In the genomic region with DNA sequence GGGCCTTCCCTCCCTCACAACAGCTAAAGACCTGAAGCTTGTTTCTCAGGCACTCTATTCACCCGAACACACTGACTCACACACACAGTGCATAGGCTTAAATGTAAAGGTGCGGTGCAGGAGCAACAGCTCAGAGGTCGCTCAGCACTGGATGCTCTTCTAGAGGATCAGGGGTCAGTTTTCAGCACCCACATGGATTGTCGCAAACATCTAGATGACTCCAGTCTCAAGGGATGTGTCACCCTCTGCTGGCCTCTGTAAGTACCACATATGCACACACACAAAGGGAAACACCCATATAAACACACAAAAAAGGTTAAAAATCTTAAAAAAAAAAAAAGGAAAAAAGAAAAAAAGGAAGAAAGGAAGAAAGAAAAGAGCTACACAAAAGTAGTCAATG, we compare ENCODE assay signal across 24 mouse cellular contexts. TPM values are rescaled to one million over a fixed set of nuclear protein-coding genes. Genes with fewer than 3 reads are reported as not detected.
DNase-seq lines count a peak whose midpoint lies in the region; ATAC-seq and TF ChIP-seq lines count a peak whose summit lies in the region.
"Had no signal": no experiment of that assay in that cellular context is flagged by ENCODE, and none has a peak within 500 bp of the region (broad histone marks: within the 10 kb centered on the region; RNA-seq: fewer than 3 reads in every experiment).

No protein-coding gene starts in this region.

- intact Hi-C loops in heart, adult 2 months (cut with DNase I) = no loop called here
- intact Hi-C loops in heart, postnatal 36 days (cut with DNase I) = no loop called here

- no peak for TF ChIP-seq EP300 in heart, adult 2 months (IDR thresholded peaks at IDR 0.05; ENCODE audit: insufficient read depth, low read depth, low read length)

- 0 out of 2 replicates have a peak, but pooled peaks have one; percentile 9 for ATAC-seq in lung, embryonic 14.5 days (ENCODE audit: insufficient read depth)
- ATAC-seq in frontal cortex, adult (ENCODE audit: low TSS enrichment) = no peak
- ATAC-seq: forebrain, embryonic 13.5 days; forebrain, postnatal 0 days; hindbrain, embryonic 16.5 days; inflammation-experienced regulatory T-cells, adult 6 months had no signal

- H3K27ac ChIP-seq in heart, adult 2 months = no peak overlapping the region
- no peak overlapping the region for H3K27ac ChIP-seq in lung, embryonic 14.5 days (ENCODE audit: low read depth)
- H3K27ac ChIP-seq: embryonic facial prominence, embryonic 10.5 days; forebrain, embryonic 13.5 days; hindbrain, embryonic 12.5 days had no signal

- no peaks in the 10 kb centered on the region for H3K4me1 ChIP-seq in heart, adult 2 months (ENCODE audit: control insufficient read depth, insufficient read depth, low read length)
- no peaks in the 10 kb centered on the region for H3K4me1 ChIP-seq in lung, embryonic 14.5 days (ENCODE audit: insufficient read depth)
- peaks cover 27% of the 10 kb centered on the region for H3K4me1 ChIP-seq in E14TG2a.4 (replicated peaks; ENCODE audit: low read depth, low read length)
- H3K4me1 ChIP-seq: heart, embryonic 12.5 days; hindbrain, embryonic 12.5 days had no signal

- H3K36me3 ChIP-seq in heart, adult 2 months (ENCODE audit: control insufficient read depth, insufficient read depth, low read length) = no peaks in the 10 kb centered on the region
- H3K36me3 ChIP-seq in lung, embryonic 14.5 days (ENCODE audit: insufficient read depth) = peaks cover 94% of the 10 kb centered on the region
- peaks cover 99% of the 10 kb centered on the region for H3K36me3 ChIP-seq in E14TG2a.4 (ENCODE audit: insufficient read depth, low read length)

- TF ChIP-seq CTCF in heart, adult 2 months (IDR thresholded peaks at IDR 0.05) = peak; percentile 8; the same call in 1 of the 2 replicates
- TF ChIP-seq CTCF in lung, embryonic 14.5 days (IDR thresholded peaks at IDR 0.05; ENCODE audit: low read depth) = no peak
- peak; percentile 27 for TF ChIP-seq CTCF in E14TG2a.4 (conservative IDR thresholded peaks at IDR 0.05; ENCODE audit: low read length)

- no peak overlapping the region for H3K4me3 ChIP-seq in heart, adult 2 months
- H3K4me3 ChIP-seq in lung, embryonic 14.5 days (ENCODE audit: low read depth, low read length) = no peak overlapping the region
- H3K4me3 ChIP-seq in E14TG2a.4 (replicated peaks; ENCODE audit: low read length) = no peak overlapping the region
- H3K4me3 ChIP-seq: embryonic facial prominence, embryonic 10.5 days; forebrain, embryonic 13.5 days; heart, embryonic 12.5 days; hindbrain, embryonic 12.5 days had no signal

- WGBS in heart, adult 2 months = 97% methylated on average over 4 of the region's 4 CpGs
- 96% methylated on average over 4 of the region's 4 CpGs for WGBS in lung, embryonic 14.5 days

- H3K79me2 ChIP-seq in heart, adult 2 months (replicated peaks; ENCODE audit: control insufficient read depth, insufficient read depth, low read length) = no peaks in the 10 kb centered on the region

- DNase-seq in heart, adult 2 months = no peak
- DNase-seq in heart, postnatal 36 days = no peak
- DNase-seq in lung, embryonic 14.5 days = no peak
- no peak for DNase-seq in lung, postnatal 36 days
- peak; percentile 61 for DNase-seq in R1 (ENCODE audit: low read depth, low spot score)
- DNase-seq in ovary, postnatal 36 days (ENCODE audit: low spot score) = no peak
- DNase-seq: adrenal gland, adult 2 months; adrenal gland, postnatal 25 days; cerebellum, adult 18-20 months; cerebellum, postnatal 10 days; forebrain, postnatal 0 days; gastrocnemius, postnatal 36 days; heart, adult 18-20 months; heart, postnatal 4 days had no signal

- H3K9ac ChIP-seq in heart, adult 2 months (ENCODE audit: low read depth, low read length) = no peak overlapping the region
- H3K9ac ChIP-seq in lung, embryonic 14.5 days = no peak overlapping the region
- H3K9ac ChIP-seq: forebrain, embryonic 13.5 days; forebrain, postnatal 0 days; heart, embryonic 12.5 days; hindbrain, embryonic 12.5 days had no signal

- no peak for TF ChIP-seq POLR2A in heart, adult 2 months (IDR thresholded peaks at IDR 0.05; ENCODE audit: insufficient read depth, low read depth, low read length)

- no peaks in the 10 kb centered on the region for H3K9me3 ChIP-seq in lung, embryonic 14.5 days (ENCODE audit: low read depth, low read length)
- H3K9me3 ChIP-seq in E14TG2a.4 (ENCODE audit: low read length) = no peaks in the 10 kb centered on the region
- H3K9me3 ChIP-seq: embryonic facial prominence, embryonic 10.5 days; forebrain, embryonic 13.5 days; G1E; hindbrain, embryonic 12.5 days had no signal

- no peaks in the 10 kb centered on the region for H3K27me3 ChIP-seq in heart, adult 2 months (ENCODE audit: control insufficient read depth, insufficient read depth, low read length)
- H3K27me3 ChIP-seq in lung, embryonic 14.5 days (ENCODE audit: insufficient read depth, low read length) = no peaks in the 10 kb centered on the region
- H3K27me3 ChIP-seq in E14TG2a.4 (ENCODE audit: insufficient read depth, low read length) = no peaks in the 10 kb centered on the region
- H3K27me3 ChIP-seq: CH12.LX; forebrain, embryonic 13.5 days; heart, embryonic 12.5 days; hindbrain, embryonic 12.5 days had no signal

- H3K4me2 ChIP-seq in lung, embryonic 14.5 days = no peak overlapping the region
- H3K4me2 ChIP-seq: forebrain, embryonic 13.5 days; heart, embryonic 12.5 days; hindbrain, embryonic 12.5 days had no signal

RNA-seq across cellular contexts. Expression of a gene that starts 22.7 kb away (rescaled TPM):
- total RNA-seq in heart, adult 2 months (2021) = 10 to 100 TPM; 24.1 to 25.2 TPM
- polyA plus RNA-seq in heart, adult 2 months (2012; rRNA removed) = 8.4 and 10.6 TPM in 2 replicates
- 10 to 100 TPM; 23.4 to 27.4 TPM for total RNA-seq in heart, postnatal 36 days (2021)
- polyA plus RNA-seq in lung, embryonic 14.5 days (2014; fragmentation: Nextera tagmentation; extraction: Ambion mirVana) = 160 TPM in 2 replicates

RNA-seq across cellular contexts. Expression of a gene that starts 22.9 kb away (rescaled TPM):
- total RNA-seq in heart, adult 2 months (2021) = 10 to 100 TPM; 64.8 to 68.6 TPM
- polyA plus RNA-seq in heart, adult 2 months (2012; rRNA removed) = 56.7 and 73.5 TPM in 2 replicates
- 10 to 100 TPM; 57.4 to 60.2 TPM for total RNA-seq in heart, postnatal 36 days (2021)
- polyA plus RNA-seq in lung, embryonic 14.5 days (2014; fragmentation: Nextera tagmentation; extraction: Ambion mirVana) = 124 and 137 TPM in 2 replicates
